8 mouse cellular contexts compared by ENCODE assay signal in the genomic region with DNA sequence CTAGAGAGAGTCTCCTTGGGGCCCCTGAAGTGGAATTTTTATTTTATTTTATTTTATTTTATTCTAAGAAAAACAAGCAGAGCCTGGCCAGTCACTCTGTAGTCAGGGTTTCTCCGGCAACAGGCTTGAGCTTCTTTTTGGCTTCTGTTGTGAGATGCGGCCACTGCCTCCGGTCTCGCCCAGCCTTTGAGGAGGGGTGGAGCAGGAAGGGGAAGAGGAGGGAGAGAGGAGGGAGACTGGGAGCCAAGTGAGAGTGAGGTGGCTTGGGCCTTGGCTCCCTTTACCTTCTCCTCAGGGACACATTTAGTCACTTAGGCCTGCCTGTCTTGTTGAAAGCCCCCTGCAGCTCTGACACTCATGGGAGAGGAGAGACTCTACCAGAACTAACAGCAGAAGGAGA.
DNase-seq lines count a peak whose midpoint lies in the region.

No protein-coding gene starts in this region.

- peak; percentile 37 for DNase-seq in gastrocnemius, postnatal 25 days
- DNase-seq in gastrocnemius, postnatal 36 days: no peak
- DNase-seq in R1 (ENCODE audit: low read depth, low spot score): peak; percentile 82
- peak; percentile 55 to 72 for DNase-seq in heart, adult 9 months (ENCODE audit: low spot score in 2 of 2)
- DNase-seq in lung, postnatal 10 days: peak; percentile 43
- no peak for DNase-seq in thymus, postnatal 10 days (ENCODE audit: low spot score in 2 of 2)
- DNase-seq in gastrocnemius, adult 18-20 months (ENCODE audit: low spot score): no peak
- DNase-seq in urinary bladder, postnatal 14 days (ENCODE audit: low spot score): no peak

- intact Hi-C loops in gastrocnemius, postnatal 36 days (cut with DNase I): loop anchor here (2.0 to 5.0 kb wide), 2 partner anchors 45 to 110 kb away; no protein-coding TSS in a partner anchor

Comparison
In these comparisons a context has a peak if more than half of its experiments do, and no peak if none do; other contexts are left out.
1. DNase-seq: peak in gastrocnemius, postnatal 25 days (single experiment), R1 (single experiment), heart, adult 9 months (2 of 2) and lung, postnatal 10 days (single experiment); none in gastrocnemius, postnatal 36 days (0 of 2), thymus, postnatal 10 days (0 of 2), gastrocnemius, adult 18-20 months (single experiment) and urinary bladder, postnatal 14 days (single experiment).